Mouse (Mus musculus) urinary bladder, adult 2 months (tissue): Measurements from ENCODE around the gene Gm28168. TPM values are rescaled to one million over a fixed set of nuclear protein-coding genes. Genes with fewer than 3 reads are reported as not detected.
"Not testable (repeated sequence)": the region's sequence is repeated elsewhere in the genome, so short reads cannot be mapped to it uniquely, and the experiment has no call there.

Experiments used
- DNase-seq: peaks from one replicate; pipeline ENCODE4 v3.0.0; 2022; ENCODE audit warnings: low spot score
- polyA plus RNA-seq: library from polyadenylated mRNA; depleted of rRNA; stranded (reverse); fragments of >200 nt; gene quantifications from 2 replicates; pipeline ENCODE4 v1.2.3, GENCODE M21; 2012; rRNA removed

The Gm28168 gene
- not detected in 2 replicates for polyA plus RNA-seq

DNA sequence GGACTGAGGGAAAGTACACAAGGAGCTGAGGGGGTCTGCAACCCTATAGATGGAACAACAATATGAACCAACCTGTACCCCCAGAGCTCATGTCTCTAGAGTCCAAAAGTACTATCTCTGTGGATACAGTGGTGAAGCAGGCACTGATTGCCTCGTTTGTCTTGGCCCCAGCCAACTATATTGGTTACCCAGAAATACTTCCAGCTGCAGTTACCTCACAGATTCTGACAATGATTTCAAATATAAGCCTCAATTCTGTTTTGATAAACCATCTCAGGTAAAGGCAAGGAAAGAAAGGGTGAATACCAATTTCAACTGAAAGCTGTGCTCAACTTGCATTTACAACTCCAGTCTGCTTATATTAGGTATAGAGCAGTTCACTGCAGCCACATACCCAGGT, at the start of gene Gm28168:
Gene Gm28168 (plus strand): TSS at position 301 of the 400 bp plus-strand sequence.
- DNase-seq, result not testable (repeated sequence)

- no peak for DNase-seq
Measured at GRCm38 (mm10) chr1:117965639-117966038, 37.8 kb downstream of the Gm28168 start, which contains the start of gene Gm7145. Gene Gm7145, plus strand, starts transcription at chr1:117965939.

Other genes with a start within 250 kb of the Gm28168 start
- not detected in 2 replicates for gene Gm28363, start 230.9 kb upstream of the Gm28168 start, polyA plus RNA-seq
- gene B020011L13Rik, start 146.9 kb upstream of the Gm28168 start, polyA plus RNA-seq, result not detected in 2 replicates
- gene Gm28360, start 97.9 kb upstream of the Gm28168 start, polyA plus RNA-seq, result not detected in 2 replicates
- not detected in 2 replicates for gene Gm7145, start 37.9 kb downstream of the Gm28168 start, polyA plus RNA-seq
- not detected in 2 replicates for gene Gm29106, start 248.5 kb downstream of the Gm28168 start, polyA plus RNA-seq